Mouse (Mus musculus) hindbrain, embryonic 10.5 days (tissue): ENCODE measurements around the gene Dapk1. TPM values are rescaled to one million over a fixed set of nuclear protein-coding genes. Genes with fewer than 3 reads are reported as not detected.
A peak's percentile ranks its signal among the peaks of the same experiment; 100 is the strongest.

Experiments used
- DNase-seq: peaks from one replicate; pipeline ENCODE4 v3.0.0-alpha.2; 2017; ENCODE audit warnings: low spot score
- H3K27ac ChIP-seq: fragments of 300-500 bp; sonication (generic); 2 replicates; pipeline ENCODE4 v1.5.1; 2016; ENCODE audit warnings: mild to moderate bottlenecking, moderate library complexity
- H3K27me3 ChIP-seq: fragments of 300-500 bp; sonication (generic); 2 replicates; pipeline ENCODE4 v1.6.1; 2016; ENCODE audit warnings: mild to moderate bottlenecking; ENCODE audit not compliant: poor library complexity, insufficient read depth, severe bottlenecking
- H3K36me3 ChIP-seq: fragments of 300-500 bp; sonication (generic); 2 replicates; pipeline ENCODE4 v1.6.1; 2016; ENCODE audit warnings: mild to moderate bottlenecking, moderate library complexity
- H3K4me1 ChIP-seq: fragments of 300-500 bp; sonication (generic); replicated peaks from 2 replicates; pipeline ENCODE4 v1.6.1; 2016; ENCODE audit warnings: mild to moderate bottlenecking
- H3K4me3 ChIP-seq: fragments of 300-500 bp; sonication (generic); 2 replicates; pipeline ENCODE4 v1.5.1; 2016; ENCODE audit warnings: mild to moderate bottlenecking, moderate library complexity
- H3K9me3 ChIP-seq: fragments of 300-500 bp; sonication (generic); 2 replicates; pipeline ENCODE4 v1.6.1; 2016; ENCODE audit warnings: mild to moderate bottlenecking, moderate library complexity
- WGBS: fragments of 180-500 bp; shearing (Covaris S2); methylation state at CpG from one replicate; pipeline ENCODE4 v1.1.7; 2016; 5-methylcytosine and 5-hydroxymethylcytosine counted together
- polyA plus RNA-seq: library from polyadenylated mRNA; unstranded; fragments of >200 nt; fragmentation: Nextera tagmentation; extraction: Ambion mirVana; gene quantifications from 2 replicates; pipeline ENCODE4 v1.2.1, GENCODE M21; 2016

Gene Dapk1
- polyA plus RNA-seq, 1 experiment from 2014 or later = 23.6 TPM

- DNase-seq = no peak
- WGBS = 86% methylated on average over 13 of the region's 13 CpGs
- Histone ChIP-seq H3K36me3 (peaks cover 46% of the 10 kb centered on the region), H3K27ac (no peak overlapping the region; the same call in 1 of the 2 replicates), H3K4me1 (0 out of 2 replicates have a peak, but pooled peaks cover 5% of the 10 kb centered on the region), H3K27me3 (no peaks in the 10 kb centered on the region), H3K4me3 (no peak overlapping the region), H3K9me3 (no peaks in the 10 kb centered on the region)
Observed at GRCm38 (mm10) chr13:60743381-60744077, 141.8 kb downstream of the Dapk1 start.

DNA sequence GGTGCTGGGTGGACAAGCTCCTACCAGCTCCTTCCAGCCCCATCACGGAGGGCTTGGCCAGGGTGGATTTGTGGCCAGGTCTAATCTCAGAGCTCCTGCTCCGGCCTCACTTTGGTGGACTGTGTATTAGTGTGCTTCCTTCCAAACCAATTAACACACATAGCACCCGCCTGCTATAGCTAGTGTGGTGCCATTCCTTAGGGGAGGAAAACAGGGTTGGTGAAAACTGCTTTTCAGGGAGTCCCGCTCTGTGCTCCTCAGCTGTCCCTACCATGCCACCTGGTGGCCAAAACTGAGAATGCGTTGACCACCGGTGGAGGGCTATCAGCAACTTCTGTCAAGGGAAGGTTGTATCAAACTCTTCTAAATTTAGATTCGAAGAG is 142.3 kb downstream of the Dapk1 start:
- Histone ChIP-seq H3K9me3 (no peaks in the 10 kb centered on the region), H3K27ac (no peak overlapping the region; the same call in 1 of the 2 replicates), H3K4me3 (no peak overlapping the region), H3K4me1 (0 out of 2 replicates have a peak, but pooled peaks cover 5% of the 10 kb centered on the region), H3K36me3 (peaks cover 52% of the 10 kb centered on the region), H3K27me3 (no peaks in the 10 kb centered on the region)
- 41% methylated on average over 7 of the region's 7 CpGs for WGBS
- DNase-seq = peak; percentile 79

- 88% methylated on average over 3 of the region's 3 CpGs for WGBS
Observed at GRCm38 (mm10) chr13:60744736-60745135, 143.0 kb downstream of the Dapk1 start.

DNA sequence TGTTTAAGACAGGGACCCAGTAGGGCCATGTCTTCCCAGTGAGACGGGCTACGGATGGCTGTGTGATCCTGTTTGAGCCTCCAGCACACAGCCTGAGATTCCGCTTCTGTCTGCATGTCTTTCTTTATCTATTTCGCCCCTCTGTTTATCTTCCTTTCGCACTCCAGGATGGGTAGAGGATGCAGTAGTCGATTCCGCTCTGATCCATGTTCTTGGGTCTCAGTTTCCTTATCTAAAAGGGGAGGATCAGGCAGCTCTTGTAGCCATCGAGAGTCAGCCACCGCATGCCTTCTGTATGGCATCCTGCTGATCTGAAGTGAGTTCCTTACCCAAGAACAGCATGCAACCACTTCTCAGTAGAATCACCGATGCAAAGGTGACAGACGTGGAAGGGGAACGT is 143.6 kb downstream of the Dapk1 start:
- Histone ChIP-seq H3K27me3 (no peaks in the 10 kb centered on the region), H3K36me3 (peaks cover 53% of the 10 kb centered on the region), H3K27ac (no peak overlapping the region), H3K4me1 (0 out of 2 replicates have a peak, but pooled peaks cover 5% of the 10 kb centered on the region), H3K4me3 (no peak overlapping the region), H3K9me3 (no peaks in the 10 kb centered on the region)
- 91% methylated on average over 12 of the region's 12 CpGs for WGBS
- no peak for DNase-seq

More at GRCm38 (mm10) chr13:60744736-60745135, 143.0 kb downstream of the Dapk1 start:
- no peaks in the 10 kb centered on the region for H3K9me3 ChIP-seq
- H3K4me1 ChIP-seq = 0 out of 2 replicates have a peak, but pooled peaks cover 5% of the 10 kb centered on the region
- no peak overlapping the region for H3K27ac ChIP-seq
- H3K4me3 ChIP-seq = no peak overlapping the region
- no peak for DNase-seq
- H3K36me3 ChIP-seq = peaks cover 53% of the 10 kb centered on the region
- no peaks in the 10 kb centered on the region for H3K27me3 ChIP-seq

- no peaks in the 10 kb centered on the region for H3K27me3 ChIP-seq
- WGBS = 59% methylated on average over 1 of the region's 1 CpGs
- peaks cover 55% of the 10 kb centered on the region for H3K36me3 ChIP-seq
- H3K9me3 ChIP-seq = no peaks in the 10 kb centered on the region
- no peak overlapping the region for H3K27ac ChIP-seq
- H3K4me1 ChIP-seq = 0 out of 2 replicates have a peak, but pooled peaks cover 5% of the 10 kb centered on the region
- peak; percentile 35 for DNase-seq
- H3K4me3 ChIP-seq = no peak overlapping the region
Observed at GRCm38 (mm10) chr13:60746271-60746670, 144.5 kb downstream of the Dapk1 start.

- no peak for DNase-seq
- peaks cover 55% of the 10 kb centered on the region for H3K36me3 ChIP-seq
- H3K4me3 ChIP-seq = no peak overlapping the region
- H3K4me1 ChIP-seq = 0 out of 2 replicates have a peak, but pooled peaks cover 5% of the 10 kb centered on the region
- WGBS = 88% methylated on average over 1 of the region's 1 CpGs
- H3K27ac ChIP-seq = no peak overlapping the region
- no peaks in the 10 kb centered on the region for H3K27me3 ChIP-seq
- 0 out of 2 replicates have a peak, but pooled peaks cover 2% of the 10 kb centered on the region for H3K9me3 ChIP-seq
Observed at GRCm38 (mm10) chr13:60747201-60747600, 145.5 kb downstream of the Dapk1 start.

DNA sequence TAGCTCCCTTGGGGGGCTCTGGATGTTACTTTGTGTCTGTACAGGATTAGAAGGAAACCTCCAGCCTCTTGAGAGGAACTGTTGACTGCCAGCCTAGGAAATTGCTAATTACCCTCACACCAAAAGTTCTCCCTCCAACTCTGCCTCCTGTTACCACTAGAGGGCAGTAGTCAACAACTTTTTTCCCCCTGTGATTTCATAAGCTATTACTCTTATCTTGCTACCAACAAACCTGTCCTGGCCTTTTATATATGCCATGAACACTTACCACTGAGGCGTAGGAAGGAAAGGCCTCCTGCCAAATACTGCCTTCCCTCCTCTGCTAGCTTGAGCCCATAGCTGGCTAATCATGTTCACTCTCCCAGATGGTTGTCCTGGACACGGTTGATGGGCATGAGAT is 146.8 kb downstream of the Dapk1 start:
- Histone ChIP-seq H3K27me3 (no peaks in the 10 kb centered on the region), H3K4me3 (no peak overlapping the region), H3K9me3 (peaks cover 8% of the 10 kb centered on the region; the same call in 1 of the 2 replicates), H3K36me3 (peaks cover 61% of the 10 kb centered on the region), H3K27ac (no peak overlapping the region), H3K4me1 (0 out of 2 replicates have a peak, but pooled peaks cover 5% of the 10 kb centered on the region)
- no peak for DNase-seq
- 94% methylated on average over 2 of the region's 2 CpGs for WGBS

- no peak overlapping the region for H3K4me3 ChIP-seq
- peaks cover 8% of the 10 kb centered on the region; the same call in 1 of the 2 replicates for H3K9me3 ChIP-seq
- no peaks in the 10 kb centered on the region for H3K27me3 ChIP-seq
- no peak overlapping the region for H3K27ac ChIP-seq
- 90% methylated on average over 7 of the region's 7 CpGs for WGBS
- peaks cover 76% of the 10 kb centered on the region for H3K36me3 ChIP-seq
- 0 out of 2 replicates have a peak, but pooled peaks cover 5% of the 10 kb centered on the region for H3K4me1 ChIP-seq
- no peak for DNase-seq
Observed at GRCm38 (mm10) chr13:60750930-60751329, 149.2 kb downstream of the Dapk1 start.

- Histone ChIP-seq H3K27me3 (no peaks in the 10 kb centered on the region), H3K9me3 (peaks cover 8% of the 10 kb centered on the region; the same call in 1 of the 2 replicates), H3K4me3 (no peak overlapping the region), H3K4me1 (no peaks in the 10 kb centered on the region), H3K27ac (no peak overlapping the region), H3K36me3 (peaks cover 87% of the 10 kb centered on the region)
- whole genome bisulfite sequencing = 97% methylated on average over 6 of the region's 6 CpGs
- DNase-seq = no peak
Observed at GRCm38 (mm10) chr13:60753216-60753615, 151.5 kb downstream of the Dapk1 start.

DNA sequence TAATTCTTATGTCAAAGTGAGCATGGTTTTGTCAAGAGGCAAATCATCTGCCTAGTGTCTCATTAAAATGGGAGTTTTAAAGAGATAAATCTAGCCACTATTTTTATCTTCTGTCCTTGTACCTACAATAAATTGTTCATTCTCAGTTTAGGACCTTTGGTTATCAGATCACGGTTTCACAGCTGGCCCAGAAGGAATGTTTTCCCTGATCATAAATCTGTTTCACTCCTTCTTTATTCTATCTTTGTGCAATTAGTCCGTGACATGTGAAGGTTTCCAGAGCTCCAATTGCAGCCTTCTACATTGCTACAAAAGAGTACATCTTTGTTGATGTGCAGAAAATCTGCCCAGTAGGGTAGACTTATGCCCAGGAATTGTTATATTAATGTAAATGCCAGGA is 153.5 kb downstream of the Dapk1 start:
- no peak for DNase-seq
- 95% methylated on average over 2 of the region's 2 CpGs for WGBS

DNA sequence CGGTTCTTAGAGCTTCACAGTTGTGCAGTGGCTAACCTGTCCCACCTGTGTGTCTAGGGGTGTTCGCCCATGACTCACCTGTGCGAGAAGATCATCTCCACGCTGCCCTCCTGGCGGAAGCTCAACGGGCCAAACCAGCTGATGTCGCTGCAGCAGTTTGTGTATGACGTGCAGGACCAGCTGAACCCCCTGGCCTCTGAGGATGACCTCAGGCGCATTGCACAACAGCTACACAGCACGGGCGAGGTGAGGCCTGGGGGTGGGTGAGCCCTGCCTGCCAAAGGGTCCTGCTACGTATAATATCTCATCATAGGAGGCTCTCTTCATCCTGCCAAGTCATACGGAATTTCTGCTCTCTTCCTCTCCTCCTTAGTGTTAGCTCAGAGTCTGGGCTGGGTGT is 155.5 kb downstream of the Dapk1 start:
- H3K4me3 ChIP-seq = no peak overlapping the region
- WGBS = 93% methylated on average over 13 of the region's 13 CpGs
- H3K27me3 ChIP-seq = no peaks in the 10 kb centered on the region
- no peaks in the 10 kb centered on the region for H3K4me1 ChIP-seq
- peaks cover 5% of the 10 kb centered on the region; the same call in 1 of the 2 replicates for H3K9me3 ChIP-seq
- peaks cover 71% of the 10 kb centered on the region for H3K36me3 ChIP-seq
- DNase-seq = no peak
- no peak overlapping the region for H3K27ac ChIP-seq

More for the DNA sequence above, 153.5 kb downstream of the Dapk1 start:
- H3K4me1 ChIP-seq = no peaks in the 10 kb centered on the region
- peaks cover 8% of the 10 kb centered on the region; the same call in 1 of the 2 replicates for H3K9me3 ChIP-seq
- no peak overlapping the region for H3K4me3 ChIP-seq
- no peak overlapping the region for H3K27ac ChIP-seq
- H3K36me3 ChIP-seq = peaks cover 74% of the 10 kb centered on the region
- H3K27me3 ChIP-seq = no peaks in the 10 kb centered on the region

GRCm38 (mm10) chr13:60759136-60759535 is 157.4 kb downstream of the Dapk1 start:
- H3K4me3 ChIP-seq = no peak overlapping the region
- no peaks in the 10 kb centered on the region for H3K27me3 ChIP-seq
- no peaks in the 10 kb centered on the region for H3K4me1 ChIP-seq
- peaks cover 65% of the 10 kb centered on the region for H3K36me3 ChIP-seq
- DNase-seq = peak; percentile 46
- no peak overlapping the region for H3K27ac ChIP-seq
- H3K9me3 ChIP-seq = no peaks in the 10 kb centered on the region
- WGBS = 47% methylated on average over 6 of the region's 6 CpGs

DNA sequence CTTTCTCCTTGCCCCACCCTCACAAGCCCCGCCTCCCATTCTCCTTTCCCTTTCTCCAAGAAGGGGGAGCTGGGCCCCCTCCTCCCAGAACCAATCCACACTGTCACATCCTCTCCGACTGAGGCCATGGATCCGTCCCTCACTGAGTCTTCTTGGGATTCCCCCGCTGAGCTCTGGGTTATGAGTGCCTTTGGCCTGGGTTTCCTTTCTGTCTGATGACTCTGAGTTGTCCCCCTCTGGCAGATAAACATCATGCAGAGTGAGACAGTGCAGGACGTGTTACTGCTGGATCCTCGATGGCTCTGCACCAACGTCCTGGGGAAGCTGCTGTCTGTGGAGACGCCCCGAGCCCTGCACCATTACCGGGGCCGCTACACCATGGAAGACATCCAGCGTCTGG is 158.6 kb downstream of the Dapk1 start:
- WGBS = 91% methylated on average over 12 of the region's 12 CpGs
- peaks cover 58% of the 10 kb centered on the region for H3K36me3 ChIP-seq
- H3K9me3 ChIP-seq = no peaks in the 10 kb centered on the region
- H3K27ac ChIP-seq = no peak overlapping the region
- DNase-seq = no peak
- H3K4me1 ChIP-seq = no peaks in the 10 kb centered on the region
- H3K4me3 ChIP-seq = no peak overlapping the region
- no peaks in the 10 kb centered on the region for H3K27me3 ChIP-seq
